Mouse (Mus musculus) left cerebral cortex, adult 2 months (tissue): Measurements from ENCODE around the gene Vmn1r233. TPM values are rescaled to one million over a fixed set of nuclear protein-coding genes. Genes with fewer than 3 reads are reported as not detected.
A peak's percentile ranks its signal among the peaks of the same experiment; 100 is the strongest.

Experiments used
- DNase-seq, 2 experiments: peaks; one replicate each; pipeline ENCODE4 v3.0.0; 2021 to 2022; ENCODE audit warnings: low spot score in 2 of 2, mixed read lengths in 1 of 2; ENCODE audit errors: extremely low spot score in 1 of 2
- H3K27ac ChIP-seq: fragments of 200-600 bp; 2 replicates; pipeline ENCODE4 v1.8.1; 2022
- H3K4me3 ChIP-seq: fragments of 200-600 bp; 2 replicates; pipeline ENCODE4 v1.8.1; 2022
- CTCF ChIP-seq: fragments of 200-600 bp; IDR thresholded peaks from 2 replicates; pipeline ENCODE4 v1.8.1; 2022; ENCODE audit warnings: antibody characterized with exemption, mild to moderate bottlenecking, moderate library complexity
- intact Hi-C: fragments of 180-260 bp; cut with DNase I; formaldehyde crosslinking; loops from one replicate; pipeline ENCODE4 v1.15.1; 2025
- long read RNA-seq, 2 experiments: library from polyadenylated mRNA; stranded (forward); transcript quantifications; one replicate each; pipeline ENCODE4 v2.0.0; 2021; ENCODE audit warnings: borderline mapping rate in 2 of 2
- total RNA-seq, 2 experiments: library from RNA; stranded (reverse); gene quantifications; 2 replicates each; pipeline ENCODE4 v1.2.3; 2021

The Vmn1r233 gene
- not detected for total RNA-seq
- long read RNA-seq, experiment 1: 0 reads
- long read RNA-seq, experiment 2: 0 reads

GRCm38 (mm10) chr17:20996364-20996763 lies at the start of gene Vmn1r233:
Vmn1r233 (minus strand) TSS chr17:20996464.
- intact Hi-C loops: no loop called here
- no peak within 1 kb of the TSS for H3K27ac ChIP-seq
- TF ChIP-seq CTCF: no peak
- DNase-seq: no peak
- H3K4me3 ChIP-seq: no peak within 1 kb of the TSS

- intact Hi-C loops: no loop called here
- no peak for TF ChIP-seq CTCF
- DNase-seq: no peak
- H3K4me3 ChIP-seq: no peak overlapping the region
- no peak overlapping the region for H3K27ac ChIP-seq
Observed at GRCm38 (mm10) chr17:21018410-21019080, 22.3 kb upstream of the Vmn1r233 start.

GRCm38 (mm10) chr17:21009726-21010125 lies 13.5 kb upstream of the Vmn1r233 start:
- intact Hi-C loops: no loop called here
- no peak for TF ChIP-seq CTCF
- no peak for DNase-seq
- Histone ChIP-seq H3K27ac (peak overlapping the region; percentile 90), H3K4me3 (peak overlapping the region; percentile 85)

GRCm38 (mm10) chr17:21008382-21009331 lies 12.4 kb upstream of the Vmn1r233 start, which contains the start of gene Zfp160:
Zfp160 (plus strand) TSS chr17:21008903.
- Histone ChIP-seq H3K27ac (peak within 1 kb of the TSS; percentile 90), H3K4me3 (peak within 1 kb of the TSS; percentile 85)
- TF ChIP-seq CTCF: peak; percentile 15
- peak; percentile 81 to 86 for DNase-seq
- intact Hi-C loops: loop anchor here (1.0 kb wide), 1 partner anchor 63 kb away; the partner anchor contains the start of gene Ppp2r1a

- TF ChIP-seq CTCF: no peak
- H3K4me3 ChIP-seq: no peak overlapping the region
- no peak overlapping the region for H3K27ac ChIP-seq
- intact Hi-C loops: no loop called here
- no peak for DNase-seq
Observed at GRCm38 (mm10) chr17:20993716-20994115, 2.5 kb downstream of the Vmn1r233 start.

GRCm38 (mm10) chr17:20966681-20967080 lies 29.6 kb downstream of the Vmn1r233 start:
- intact Hi-C loops: no loop called here
- DNase-seq: no peak
- no peak overlapping the region for H3K27ac ChIP-seq
- TF ChIP-seq CTCF: no peak
- H3K4me3 ChIP-seq: no peak overlapping the region

GRCm38 (mm10) chr17:20965421-20965820 lies 30.8 kb downstream of the Vmn1r233 start:
- Histone ChIP-seq H3K27ac (no peak overlapping the region), H3K4me3 (no peak overlapping the region)
- DNase-seq: no peak
- intact Hi-C loops: no loop called here
- no peak for TF ChIP-seq CTCF

GRCm38 (mm10) chr17:20960386-20960785 lies 35.9 kb downstream of the Vmn1r233 start:
- no peak for DNase-seq
- Histone ChIP-seq H3K27ac (no peak overlapping the region), H3K4me3 (no peak overlapping the region)
- TF ChIP-seq CTCF: no peak
- intact Hi-C loops: no loop called here

- no peak overlapping the region for H3K27ac ChIP-seq
- peak overlapping the region; percentile 98 for H3K4me3 ChIP-seq
- TF ChIP-seq CTCF: no peak
- no peak for DNase-seq
- intact Hi-C loops: loop anchor here (10.0 kb wide), 3 partner anchors 588 to 1478 kb away; partner anchors contain the start of genes Zfp52, Zfp946 and Zfp948
Observed at GRCm38 (mm10) chr17:20946636-20947035, 49.6 kb downstream of the Vmn1r233 start.

GRCm38 (mm10) chr17:20946026-20946565 lies 50.2 kb downstream of the Vmn1r233 start:
- TF ChIP-seq CTCF: no peak
- H3K4me3 ChIP-seq: peak overlapping the region; percentile 98
- DNase-seq: no peak
- peak overlapping the region; percentile 95 for H3K27ac ChIP-seq
- intact Hi-C loops: loop anchor here (10.0 kb wide), 3 partner anchors 589 to 1479 kb away; partner anchors contain the start of genes Zfp52, Zfp946 and Zfp948

- H3K4me3 ChIP-seq: peak within 1 kb of the TSS; percentile 98
- peak; percentile 99 for DNase-seq
- H3K27ac ChIP-seq: peak within 1 kb of the TSS; percentile 98
- TF ChIP-seq CTCF: no peak
- intact Hi-C loops: loop anchor here (1.0 to 10.0 kb wide), 4 partner anchors 63 to 1480 kb away; partner anchors contain the start of genes Zfp160, Zfp52, Zfp946 and Zfp948
Observed at GRCm38 (mm10) chr17:20944985-20945891, 51.0 kb downstream of the Vmn1r233 start, which contains the start of gene Ppp2r1a. Ppp2r1a (plus strand) TSS chr17:20945311.
